In genomic region chr7:137438179-137438550, GRCm38 (mm10) we compare ENCODE assay signal across 7 mouse cellular contexts. TPM values are rescaled to one million over a fixed set of nuclear protein-coding genes. Genes with fewer than 3 reads are reported as not detected.
DNase-seq lines count a peak whose midpoint lies in the region; ATAC-seq lines count a peak whose summit lies in the region.

No protein-coding gene starts in this region.

- intact Hi-C loops in left cerebral cortex, postnatal 25 days (cut with DNase I), result no loop called here

- DNase-seq in 3T3-L1 (ENCODE audit: low read depth, low spot score), result peak; percentile 32
- peak; percentile 61 for DNase-seq in A20 (ENCODE audit: low read depth, low spot score)
- peak; percentile 22 to 36 for DNase-seq in cerebellum, postnatal 36 days
- peak; percentile 53 to 70 for DNase-seq in left cerebral cortex, postnatal 25 days (ENCODE audit: low spot score in 2 of 2)
- DNase-seq in natural killer cell, adult 2 months (ENCODE audit: low spot score in 2 of 2), result peak; percentile 5 to 9
- DNase-seq in urinary bladder, adult 2 months (ENCODE audit: low spot score), result no peak

- H3K4me2 ChIP-seq in heart, embryonic 16.5 days (ENCODE audit: low read depth, low read length), result peak overlapping the region; percentile 88

- peak; percentile 6; the same call in 1 of the 2 replicates for ATAC-seq in heart, embryonic 16.5 days (replicated peaks; ENCODE audit: extremely low read depth, insufficient read depth, low FRiP score)

- peak overlapping the region; percentile 97 for H3K9ac ChIP-seq in heart, embryonic 16.5 days (ENCODE audit: low read length)

- peaks cover 15% of the 10 kb centered on the region for H3K4me1 ChIP-seq in heart, embryonic 16.5 days (ENCODE audit: control insufficient read depth, insufficient read depth, low read length)

- H3K4me3 ChIP-seq in heart, embryonic 16.5 days (ENCODE audit: low read length), result peak overlapping the region; percentile 98

- WGBS in heart, embryonic 16.5 days, result 3% methylated on average over 7 of the region's 7 CpGs

- no peaks in the 10 kb centered on the region for H3K36me3 ChIP-seq in heart, embryonic 16.5 days (ENCODE audit: control insufficient read depth, insufficient read depth)

- no peaks in the 10 kb centered on the region for H3K27me3 ChIP-seq in heart, embryonic 16.5 days (ENCODE audit: control insufficient read depth, insufficient read depth, low read length)

- peak overlapping the region; percentile 87 for H3K27ac ChIP-seq in heart, embryonic 16.5 days (ENCODE audit: low read length)

- H3K9me3 ChIP-seq in heart, embryonic 16.5 days (replicated peaks; ENCODE audit: control insufficient read depth, low read length), result no peaks in the 10 kb centered on the region

RNA-seq across cellular contexts. Expression of gene Glrx3, which starts 0.8 kb away (rescaled TPM):
- 176 and 180 TPM in 2 replicates for polyA plus RNA-seq in heart, embryonic 16.5 days (2015; fragmentation: Nextera tagmentation; extraction: Ambion mirVana)
- 100 to 1,000 TPM in 1 of 2 experiments, 10 to 100 TPM in 1; 98.9 to 104 TPM for total RNA-seq in left cerebral cortex, postnatal 25 days (2021)
- 91.4 and 92.0 TPM in 2 replicates for polyA plus RNA-seq in urinary bladder, adult 2 months (2012; rRNA removed)

RNA-seq across cellular contexts. Expression of gene 9430038I01Rik, which starts 27.6 kb away (rescaled TPM):
- 14.1 and 14.7 TPM in 2 replicates for polyA plus RNA-seq in heart, embryonic 16.5 days (2015; fragmentation: Nextera tagmentation; extraction: Ambion mirVana)
- 1 to 10 TPM; 4.7 to 4.8 TPM for total RNA-seq in left cerebral cortex, postnatal 25 days (2021)
- polyA plus RNA-seq in urinary bladder, adult 2 months (2012; rRNA removed), result 8.0 and 8.7 TPM in 2 replicates
